Mouse (Mus musculus): ENCODE measurements around the gene Tmem40. TPM values are rescaled to one million over a fixed set of nuclear protein-coding genes. Genes with fewer than 3 reads are reported as not detected.

The Tmem40 gene
- polyA plus RNA-seq, 1 experiment from 2014 or later, result 7.8 TPM

Small RNAs within 50 kb of the gene (microRNA-seq; reads per million reads assigned to microRNA genes)
- gene Mir7660 (ENCODE audit: borderline number of aligned reads), result not detected

Other genes with a start within 250 kb of the Tmem40 start
- 24.4 and 31.4 TPM in 2 replicates for gene Tsen2, start 217.7 kb downstream of the Tmem40 start, polyA plus RNA-seq (2014; fragmentation: Nextera tagmentation; extraction: Ambion mirVana)
- gene Mkrn2os, start 169.8 kb downstream of the Tmem40 start, polyA plus RNA-seq (2014; fragmentation: Nextera tagmentation; extraction: Ambion mirVana), result 0.78 and 0.92 TPM in 2 replicates
- gene Mkrn2, start 160.5 kb downstream of the Tmem40 start, polyA plus RNA-seq (2014; fragmentation: Nextera tagmentation; extraction: Ambion mirVana), result 32.4 and 33.5 TPM in 2 replicates
- 98.6 and 112 TPM in 2 replicates for gene Raf1, start 85.8 kb downstream of the Tmem40 start, polyA plus RNA-seq (2014; fragmentation: Nextera tagmentation; extraction: Ambion mirVana)
- 36.9 and 42.6 TPM in 2 replicates for gene Cand2, start 12.1 kb upstream of the Tmem40 start, polyA plus RNA-seq (2014; fragmentation: Nextera tagmentation; extraction: Ambion mirVana)
- 2,245 and 2,432 TPM in 2 replicates for gene Rpl32, start 46.3 kb upstream of the Tmem40 start, polyA plus RNA-seq (2014; fragmentation: Nextera tagmentation; extraction: Ambion mirVana)
- 0.79 and 0.89 TPM in 2 replicates for gene Efcab12, start 76.0 kb upstream of the Tmem40 start, polyA plus RNA-seq (2014; fragmentation: Nextera tagmentation; extraction: Ambion mirVana)
- gene Mbd4, start 91.0 kb upstream of the Tmem40 start, polyA plus RNA-seq (2014; fragmentation: Nextera tagmentation; extraction: Ambion mirVana), result 13.3 and 13.4 TPM in 2 replicates
- gene Ift122, start 91.1 kb upstream of the Tmem40 start, polyA plus RNA-seq (2014; fragmentation: Nextera tagmentation; extraction: Ambion mirVana), result 20.4 and 21.8 TPM in 2 replicates
- 0.51 and 1.0 TPM in 2 replicates for gene Rho, start 169.3 kb upstream of the Tmem40 start, polyA plus RNA-seq (2014; fragmentation: Nextera tagmentation; extraction: Ambion mirVana)
- not detected in 2 replicates for gene H1foo, start 182.5 kb upstream of the Tmem40 start, polyA plus RNA-seq (2014; fragmentation: Nextera tagmentation; extraction: Ambion mirVana)
- 45.5 and 46.9 TPM in 2 replicates for gene Plxnd1, start 232.6 kb upstream of the Tmem40 start, polyA plus RNA-seq (2014; fragmentation: Nextera tagmentation; extraction: Ambion mirVana)